In genomic region chr9:108479241-108479640, GRCm38 (mm10) we compare ENCODE assay signal across 8 mouse cellular contexts. TPM values are rescaled to one million over a fixed set of nuclear protein-coding genes. Genes with fewer than 3 reads are reported as not detected.
DNase-seq lines count a peak whose midpoint lies in the region; ATAC-seq and TF ChIP-seq lines count a peak whose summit lies in the region.

No protein-coding gene starts in this region.

- no peak for ATAC-seq in megakaryocyte, adult 5-6 weeks (ENCODE audit: poor library complexity, severe bottlenecking)
- peak; percentile 7; the same call in 1 of the 2 replicates for ATAC-seq in forebrain, embryonic 15.5 days (replicated peaks)
- 0 out of 2 replicates have a peak, but pooled peaks have one; percentile 3 for ATAC-seq in limb, embryonic 14.5 days (ENCODE audit: low FRiP score, low read depth)
- ATAC-seq in stomach, embryonic 15.5 days (ENCODE audit: insufficient read depth, low FRiP score, low read depth), result no peak; the same call in 1 of the 2 replicates
- no peak for ATAC-seq in megakaryocyte-erythroid progenitor cell, adult 5-6 weeks (replicated peaks; ENCODE audit: low FRiP score, low TSS enrichment, poor library complexity, severe bottlenecking)

- H3K9me3 ChIP-seq in megakaryocyte, embryonic 14.5 days, result no peaks in the 10 kb centered on the region
- no peaks in the 10 kb centered on the region for H3K9me3 ChIP-seq in forebrain, embryonic 15.5 days
- H3K9me3 ChIP-seq in limb, embryonic 14.5 days (ENCODE audit: control insufficient read depth, low read length), result no peaks in the 10 kb centered on the region
- no peaks in the 10 kb centered on the region for H3K9me3 ChIP-seq in stomach, embryonic 15.5 days

- H3K9ac ChIP-seq in forebrain, embryonic 15.5 days (replicated peaks), result 0 out of 2 replicates have a peak overlapping the region, but pooled peaks have one; percentile 28
- H3K9ac ChIP-seq in limb, embryonic 14.5 days (ENCODE audit: low read depth, low read length, severe bottlenecking), result 0 out of 2 replicates have a peak overlapping the region, but pooled peaks have one; percentile 67
- no peak overlapping the region for H3K9ac ChIP-seq in stomach, embryonic 15.5 days

- peak overlapping the region; percentile 49 for H3K4me2 ChIP-seq in forebrain, embryonic 15.5 days (replicated peaks)
- H3K4me2 ChIP-seq in limb, embryonic 14.5 days (replicated peaks; ENCODE audit: low read depth, low read length, severe bottlenecking), result peak overlapping the region; percentile 95
- peak overlapping the region; percentile 83 for H3K4me2 ChIP-seq in stomach, embryonic 15.5 days

- no peak for TF ChIP-seq POLR2A in limb, embryonic 14.5 days (IDR thresholded peaks at IDR 0.05; ENCODE audit: borderline replicate concordance, extremely low read depth, insufficient read depth, insufficient read length)

- peaks cover 32% of the 10 kb centered on the region for H3K4me1 ChIP-seq in megakaryocyte, embryonic 14.5 days
- peaks cover 19% of the 10 kb centered on the region for H3K4me1 ChIP-seq in forebrain, embryonic 15.5 days
- H3K4me1 ChIP-seq in limb, embryonic 14.5 days (ENCODE audit: control insufficient read depth, insufficient read depth, low read length), result peaks cover 14% of the 10 kb centered on the region
- peaks cover 21% of the 10 kb centered on the region for H3K4me1 ChIP-seq in stomach, embryonic 15.5 days

- H3K27ac ChIP-seq in forebrain, embryonic 15.5 days (replicated peaks), result peak overlapping the region; percentile 25; the same call in 1 of the 2 replicates
- H3K27ac ChIP-seq in limb, embryonic 14.5 days (replicated peaks; ENCODE audit: low read depth, low read length), result peak overlapping the region; percentile 87
- H3K27ac ChIP-seq in stomach, embryonic 15.5 days, result peak overlapping the region; percentile 92

- 24% methylated on average over 11 of the region's 11 CpGs for WGBS in forebrain, embryonic 15.5 days
- 41% methylated on average over 11 of the region's 11 CpGs for WGBS in limb, embryonic 14.5 days
- 35% methylated on average over 11 of the region's 11 CpGs for WGBS in stomach, embryonic 15.5 days

- peak overlapping the region; percentile 75 for H3K4me3 ChIP-seq in megakaryocyte, embryonic 14.5 days (replicated peaks)
- H3K4me3 ChIP-seq in forebrain, embryonic 15.5 days, result peak overlapping the region; percentile 41
- peak overlapping the region; percentile 69 for H3K4me3 ChIP-seq in limb, embryonic 14.5 days (replicated peaks; ENCODE audit: low read length)
- H3K4me3 ChIP-seq in stomach, embryonic 15.5 days (replicated peaks), result peak overlapping the region; percentile 61

- DNase-seq in limb, embryonic 14.5 days (ENCODE audit: low spot score), result no peak
- no peak for DNase-seq in frontal cortex, postnatal 36 days (ENCODE audit: low spot score in 2 of 2)
- no peak for DNase-seq in thymus, adult 18-20 months

- peaks cover 65% of the 10 kb centered on the region for H3K27me3 ChIP-seq in megakaryocyte, embryonic 14.5 days (replicated peaks)
- no peaks in the 10 kb centered on the region for H3K27me3 ChIP-seq in forebrain, embryonic 15.5 days
- H3K27me3 ChIP-seq in limb, embryonic 14.5 days (ENCODE audit: control insufficient read depth, insufficient read depth, low read length), result no peaks in the 10 kb centered on the region
- no peaks in the 10 kb centered on the region for H3K27me3 ChIP-seq in stomach, embryonic 15.5 days (replicated peaks)

- H3K36me3 ChIP-seq in megakaryocyte, embryonic 14.5 days (replicated peaks; ENCODE audit: low read length), result no peaks in the 10 kb centered on the region
- H3K36me3 ChIP-seq in forebrain, embryonic 15.5 days, result no peaks in the 10 kb centered on the region
- peaks cover 34% of the 10 kb centered on the region for H3K36me3 ChIP-seq in limb, embryonic 14.5 days (ENCODE audit: control insufficient read depth, insufficient read depth, low read length)
- H3K36me3 ChIP-seq in stomach, embryonic 15.5 days, result peaks cover 27% of the 10 kb centered on the region; the same call in 1 of the 2 replicates

RNA-seq across cellular contexts. Expression of gene Lamb2, which starts 0.3 kb away (rescaled TPM):
- polyA plus RNA-seq in megakaryocyte, embryonic 14.5 days (2012; ENCODE audit: insufficient read depth, low replicate concordance), result 0.04 TPM in 1 of 2 replicates, not detected in the other
- 0.13 and 0.73 TPM in 2 replicates for total RNA-seq in megakaryocyte, adult 5-6 weeks (2015)
- 0.33 and 0.37 TPM in 2 replicates for total RNA-seq in megakaryocyte, adult 5-6 weeks (2017)
- 15.7 and 18.8 TPM in 2 replicates for polyA plus RNA-seq in forebrain, embryonic 15.5 days (2015; fragmentation: Nextera tagmentation; extraction: Ambion mirVana)
- 214 and 236 TPM in 2 replicates for polyA plus RNA-seq in limb, embryonic 14.5 days (2012; rRNA removed)
- polyA plus RNA-seq in limb, embryonic 14.5 days (2014; fragmentation: Nextera tagmentation; extraction: Ambion mirVana), result 59.0 and 69.4 TPM in 2 replicates
- 40.5 and 46.6 TPM in 2 replicates for polyA plus RNA-seq in stomach, embryonic 15.5 days (2015; fragmentation: Nextera tagmentation; extraction: Ambion mirVana)
- total RNA-seq in megakaryocyte-erythroid progenitor cell, adult 5-6 weeks (2014; fragmentation: Nextera tagmentation), result not detected in 2 replicates
- 0.66 TPM in 1 of 2 replicates, not detected in the other for total RNA-seq in megakaryocyte-erythroid progenitor cell, adult 5-6 weeks (2017)

RNA-seq across cellular contexts. Expression of gene Usp19, which starts 11.2 kb away (rescaled TPM):
- polyA plus RNA-seq in megakaryocyte, embryonic 14.5 days (2012; ENCODE audit: insufficient read depth, low replicate concordance), result 61.5 and 104 TPM in 2 replicates
- total RNA-seq in megakaryocyte, adult 5-6 weeks (2015), result 29.3 and 33.2 TPM in 2 replicates
- total RNA-seq in megakaryocyte, adult 5-6 weeks (2017), result 34.8 and 36.3 TPM in 2 replicates
- polyA plus RNA-seq in forebrain, embryonic 15.5 days (2015; fragmentation: Nextera tagmentation; extraction: Ambion mirVana), result 90.1 and 95.4 TPM in 2 replicates
- polyA plus RNA-seq in limb, embryonic 14.5 days (2012; rRNA removed), result 160 and 219 TPM in 2 replicates
- polyA plus RNA-seq in limb, embryonic 14.5 days (2014; fragmentation: Nextera tagmentation; extraction: Ambion mirVana), result 59.3 and 66.4 TPM in 2 replicates
- polyA plus RNA-seq in stomach, embryonic 15.5 days (2015; fragmentation: Nextera tagmentation; extraction: Ambion mirVana), result 58.8 and 61.5 TPM in 2 replicates
- total RNA-seq in megakaryocyte-erythroid progenitor cell, adult 5-6 weeks (2014; fragmentation: Nextera tagmentation), result 127 and 134 TPM in 2 replicates
- total RNA-seq in megakaryocyte-erythroid progenitor cell, adult 5-6 weeks (2017), result 37.8 and 51.0 TPM in 2 replicates

RNA-seq across cellular contexts. Expression of gene Klhdc8b, which starts 17.9 kb away (rescaled TPM):
- 3.8 and 6.5 TPM in 2 replicates for polyA plus RNA-seq in megakaryocyte, embryonic 14.5 days (2012; ENCODE audit: insufficient read depth, low replicate concordance)
- total RNA-seq in megakaryocyte, adult 5-6 weeks (2015), result 0.16 and 0.33 TPM in 2 replicates
- 1.0 and 1.3 TPM in 2 replicates for total RNA-seq in megakaryocyte, adult 5-6 weeks (2017)
- polyA plus RNA-seq in forebrain, embryonic 15.5 days (2015; fragmentation: Nextera tagmentation; extraction: Ambion mirVana), result 55.7 and 62.2 TPM in 2 replicates
- 43.1 and 60.6 TPM in 2 replicates for polyA plus RNA-seq in limb, embryonic 14.5 days (2012; rRNA removed)
- polyA plus RNA-seq in limb, embryonic 14.5 days (2014; fragmentation: Nextera tagmentation; extraction: Ambion mirVana), result 27.7 and 32.2 TPM in 2 replicates
- 65.5 and 67.3 TPM in 2 replicates for polyA plus RNA-seq in stomach, embryonic 15.5 days (2015; fragmentation: Nextera tagmentation; extraction: Ambion mirVana)
- 8.0 and 29.6 TPM in 2 replicates for total RNA-seq in megakaryocyte-erythroid progenitor cell, adult 5-6 weeks (2014; fragmentation: Nextera tagmentation)
- 6.2 and 21.7 TPM in 2 replicates for total RNA-seq in megakaryocyte-erythroid progenitor cell, adult 5-6 weeks (2017)

RNA-seq across cellular contexts. Expression of gene Ccdc71, which starts 18.9 kb away (rescaled TPM):
- 16.0 and 16.9 TPM in 2 replicates for polyA plus RNA-seq in megakaryocyte, embryonic 14.5 days (2012; ENCODE audit: insufficient read depth, low replicate concordance)
- 26.7 and 29.4 TPM in 2 replicates for total RNA-seq in megakaryocyte, adult 5-6 weeks (2015)
- total RNA-seq in megakaryocyte, adult 5-6 weeks (2017), result 10.9 and 12.8 TPM in 2 replicates
- polyA plus RNA-seq in forebrain, embryonic 15.5 days (2015; fragmentation: Nextera tagmentation; extraction: Ambion mirVana), result 60.9 and 61.6 TPM in 2 replicates
- polyA plus RNA-seq in limb, embryonic 14.5 days (2012; rRNA removed), result 29.2 and 34.4 TPM in 2 replicates
- 45.4 and 49.8 TPM in 2 replicates for polyA plus RNA-seq in limb, embryonic 14.5 days (2014; fragmentation: Nextera tagmentation; extraction: Ambion mirVana)
- polyA plus RNA-seq in stomach, embryonic 15.5 days (2015; fragmentation: Nextera tagmentation; extraction: Ambion mirVana), result 47.7 and 52.5 TPM in 2 replicates
- 19.6 and 42.3 TPM in 2 replicates for total RNA-seq in megakaryocyte-erythroid progenitor cell, adult 5-6 weeks (2014; fragmentation: Nextera tagmentation)
- total RNA-seq in megakaryocyte-erythroid progenitor cell, adult 5-6 weeks (2017), result 13.2 and 13.6 TPM in 2 replicates

RNA-seq across cellular contexts. Expression of gene Qars, which starts 28.3 kb away (rescaled TPM):
- polyA plus RNA-seq in megakaryocyte, embryonic 14.5 days (2012; ENCODE audit: insufficient read depth, low replicate concordance), result 6.5 and 33.3 TPM in 2 replicates
- 120 and 137 TPM in 2 replicates for total RNA-seq in megakaryocyte, adult 5-6 weeks (2015)
- 130 and 144 TPM in 2 replicates for total RNA-seq in megakaryocyte, adult 5-6 weeks (2017)
- 70.1 and 72.6 TPM in 2 replicates for polyA plus RNA-seq in forebrain, embryonic 15.5 days (2015; fragmentation: Nextera tagmentation; extraction: Ambion mirVana)
- 238 and 323 TPM in 2 replicates for polyA plus RNA-seq in limb, embryonic 14.5 days (2012; rRNA removed)
- polyA plus RNA-seq in limb, embryonic 14.5 days (2014; fragmentation: Nextera tagmentation; extraction: Ambion mirVana), result 108 and 117 TPM in 2 replicates
- 99.0 and 102 TPM in 2 replicates for polyA plus RNA-seq in stomach, embryonic 15.5 days (2015; fragmentation: Nextera tagmentation; extraction: Ambion mirVana)
- total RNA-seq in megakaryocyte-erythroid progenitor cell, adult 5-6 weeks (2014; fragmentation: Nextera tagmentation), result 356 and 390 TPM in 2 replicates
- total RNA-seq in megakaryocyte-erythroid progenitor cell, adult 5-6 weeks (2017), result 235 and 321 TPM in 2 replicates

Comparison
In these comparisons a context has a peak if more than half of its experiments do, and no peak if none do; other contexts are left out.
1. ATAC-seq: peak in forebrain, embryonic 15.5 days (single experiment) and limb, embryonic 14.5 days (single experiment); none in megakaryocyte, adult 5-6 weeks (single experiment), stomach, embryonic 15.5 days (single experiment) and megakaryocyte-erythroid progenitor cell, adult 5-6 weeks (single experiment).
2. H3K27ac ChIP-seq: peak in every context shown above with its lines; median percentile 92 in stomach, embryonic 15.5 days; 87 in limb, embryonic 14.5 days; 25 in forebrain, embryonic 15.5 days.
3. RNA of gene Lamb2, which starts 0.3 kb away (polyA plus RNA-seq): 59.0 to 236 TPM in limb, embryonic 14.5 days, 40.5 to 46.6 TPM in stomach, embryonic 15.5 days and 15.7 to 18.8 TPM in forebrain, embryonic 15.5 days; 0.04 TPM in megakaryocyte, embryonic 14.5 days; every median in the first group is over 10 times any median in the second.
4. Peak in every context shown above with its lines, with median percentiles within 50 percentile points of each other: H3K4me3 ChIP-seq and H3K4me2 ChIP-seq.